Mouse (Mus musculus): ENCODE data around the gene Gm49321. TPM values are rescaled to one million over a fixed set of nuclear protein-coding genes. Genes with fewer than 3 reads are reported as not detected.

The Gm49321 gene
- polyA plus RNA-seq, 1 experiment from 2014 or later: 11.4 TPM

- Histone ChIP-seq H3K9me3 (ENCODE audit: control insufficient read depth, low read length) (no peaks in the 10 kb centered on the region), H3K9ac (ENCODE audit: low read depth, low read length) (no peak overlapping the region), H3K27me3 (replicated peaks; ENCODE audit: control insufficient read depth, insufficient read depth, low read length) (0 out of 2 replicates have a peak, but pooled peaks cover 2% of the 10 kb centered on the region), H3K36me3 (ENCODE audit: control insufficient read depth, insufficient read depth, low read length) (no peaks in the 10 kb centered on the region), H3K27ac (ENCODE audit: low read length) (no peak overlapping the region), H3K4me2 (ENCODE audit: low read depth, low read length) (no peak overlapping the region), H3K4me1 (ENCODE audit: control insufficient read depth, insufficient read depth, low read length) (no peaks in the 10 kb centered on the region), H3K4me3 (ENCODE audit: low read length) (no peak overlapping the region)
- ATAC-seq: no peak
- 75% methylated on average over 5 of the region's 5 CpGs for WGBS
Observed at GRCm38 (mm10) chr12:74015491-74015890, 78.0 kb downstream of the Gm49321 start.

Other genes starting within 250 kb of the Gm49321 start
- gene Hif1a, start 36.3 kb upstream of the Gm49321 start, polyA plus RNA-seq (2015; fragmentation: Nextera tagmentation; extraction: Ambion mirVana): 37.5 and 43.5 TPM in 2 replicates
- gene Snapc1, start 26.8 kb downstream of the Gm49321 start, polyA plus RNA-seq (2015; fragmentation: Nextera tagmentation; extraction: Ambion mirVana): 14.6 and 14.7 TPM in 2 replicates
- gene Syt16, start 60.0 kb downstream of the Gm49321 start, polyA plus RNA-seq (2015; fragmentation: Nextera tagmentation; extraction: Ambion mirVana): 0.82 and 1.1 TPM in 2 replicates